Mouse (Mus musculus) bone marrow macrophage, adult 2 months (primary cell): ENCODE data around the gene Tctex1d4.

Experiments used
- CTCF ChIP-seq: IDR thresholded peaks from 2 replicates; pipeline ENCODE4 v1.5.1; 2012; ENCODE audit warnings: low read depth, mild to moderate bottlenecking, low read length, moderate library complexity
- POLR2A ChIP-seq: IDR thresholded peaks from 2 replicates; pipeline ENCODE4 v1.6.1; 2012; ENCODE audit warnings: mild to moderate bottlenecking, low read depth, low read length, borderline replicate concordance

GRCm38 (mm10) chr4:117131890-117132793 lies 5.5 kb downstream of the Tctex1d4 start:
- no peak for TF ChIP-seq CTCF
- TF ChIP-seq POLR2A: no peak
